ENCODE assay signal across 23 mouse cellular contexts in genomic region chr10:37106303-37106702, GRCm38 (mm10).
"Had no signal": no experiment of that assay in that cellular context is flagged by ENCODE, and none has a peak within 500 bp of the region (broad histone marks: within the 10 kb centered on the region; RNA-seq: fewer than 3 reads in every experiment).

No protein-coding gene starts in this region.

- H3K4me3 ChIP-seq: limb, embryonic 12.5 days; limb, embryonic 15.5 days; megakaryocyte, embryonic 14.5 days; midbrain, embryonic 10.5 days; midbrain, embryonic 15.5 days; myocyte; neural tube, embryonic 13.5 days; stomach, embryonic 15.5 days had no signal

- H3K27ac ChIP-seq: limb, embryonic 12.5 days; limb, embryonic 15.5 days; liver, embryonic 14.5 days; midbrain, embryonic 10.5 days; midbrain, embryonic 15.5 days; neural tube, embryonic 13.5 days; stomach, embryonic 15.5 days had no signal

- H3K9ac ChIP-seq: limb, embryonic 12.5 days; limb, embryonic 15.5 days; liver, embryonic 14.5 days; liver, postnatal 0 days; lung, embryonic 14.5 days; midbrain, embryonic 15.5 days; neural tube, embryonic 13.5 days; stomach, embryonic 15.5 days had no signal

- H3K4me1 ChIP-seq: limb, embryonic 12.5 days; limb, embryonic 15.5 days; megakaryocyte, embryonic 14.5 days; midbrain, embryonic 15.5 days; neural tube, embryonic 13.5 days; stomach, embryonic 15.5 days had no signal

- DNase-seq: kidney, adult 18-20 months; kidney, adult 9 months; kidney, postnatal 14 days; kidney, postnatal 4 days; left cerebral cortex, postnatal 4 days; liver, postnatal 0 days; lung, postnatal 14 days; lung, postnatal 4 days; retina, postnatal 1 day; right cerebral cortex, postnatal 25 days; spleen, adult 18-20 months; thymus, postnatal 36 days had no signal

- H3K27me3 ChIP-seq: limb, embryonic 12.5 days; limb, embryonic 15.5 days; megakaryocyte, embryonic 14.5 days; midbrain, embryonic 15.5 days; neural tube, embryonic 13.5 days; stomach, embryonic 15.5 days had no signal

- ATAC-seq: liver, postnatal 0 days; midbrain, embryonic 15.5 days had no signal

- H3K36me3 ChIP-seq: limb, embryonic 12.5 days; limb, embryonic 15.5 days; midbrain, embryonic 10.5 days; midbrain, embryonic 15.5 days; neural tube, embryonic 13.5 days; stomach, embryonic 15.5 days had no signal

- H3K9me3 ChIP-seq: limb, embryonic 12.5 days; limb, embryonic 15.5 days; megakaryocyte, embryonic 14.5 days; midbrain, embryonic 10.5 days; midbrain, embryonic 15.5 days; neural tube, embryonic 13.5 days; stomach, embryonic 15.5 days had no signal

- H3K4me2 ChIP-seq: limb, embryonic 12.5 days; limb, embryonic 15.5 days; liver, embryonic 11.5 days; lung, embryonic 14.5 days; midbrain, embryonic 15.5 days; neural tube, embryonic 13.5 days; stomach, embryonic 15.5 days had no signal
